Mouse (Mus musculus) bone marrow, adult 2 months (tissue): ENCODE measurements around the gene Prkn.

ENCODE experiments used
- CTCF ChIP-seq: fragments of 200-500 bp; IDR thresholded peaks from 2 replicates; pipeline ENCODE4 v1.5.1; 2011; ENCODE audit warnings: low read length, control low read depth; ENCODE audit not compliant: control insufficient read depth, insufficient read depth
- POLR2A ChIP-seq: fragments of 200-500 bp; IDR thresholded peaks from 2 replicates; pipeline ENCODE4 v1.6.1; 2011; ENCODE audit warnings: low read depth, mild to moderate bottlenecking, control low read depth, low read length, borderline replicate concordance; ENCODE audit not compliant: control insufficient read depth

GRCm38 (mm10) chr17:11142321-11142720 is 302.1 kb downstream of the Prkn start:
- no peak for TF ChIP-seq CTCF
- TF ChIP-seq POLR2A, result no peak
